Mouse (Mus musculus) layer of hippocampus, postnatal 36 days (tissue): ENCODE measurements around the gene Slc4a4. TPM values are rescaled to one million over a fixed set of nuclear protein-coding genes. Genes with fewer than 3 reads are reported as not detected.

ENCODE experiments used
- total RNA-seq, 2 experiments: library from RNA; stranded (reverse); gene quantifications; 2 replicates each; pipeline ENCODE4 v1.2.3; 2021

The Slc4a4 gene
- total RNA-seq, 2 experiments from 2014 or later, result 138 to 164 TPM

Other genes with a start within 250 kb of the Slc4a4 start
- 10 to 100 TPM; 85.3 to 97.2 TPM for gene Grsf1, start 210.6 kb upstream of the Slc4a4 start, total RNA-seq
- gene Mob1b, start 166.0 kb upstream of the Slc4a4 start, total RNA-seq, result 10 to 100 TPM; 31.6 to 32.9 TPM
- 10 to 100 TPM; 14.6 to 14.8 TPM for gene Dck, start 121.8 kb upstream of the Slc4a4 start, total RNA-seq